Mouse (Mus musculus) retina, postnatal 7 days (tissue): ENCODE measurements around the gene Slamf9.

Source experiments
- DNase-seq: peaks from one replicate; pipeline ENCODE4 v3.0.0-alpha.2; 2012; ENCODE audit warnings: low read depth, low spot score

The Slamf9 gene

GRCm38 (mm10) chr1:172475054-172475741, at the start of gene Slamf9:
Gene Slamf9, plus strand, starts transcription at chr1:172475358.
- no peak for DNase-seq

GRCm38 (mm10) chr1:172426419-172426818, 48.7 kb upstream of the Slamf9 start:
- DNase-seq: no peak

GRCm38 (mm10) chr1:172427841-172428240, 47.3 kb upstream of the Slamf9 start:
- DNase-seq: no peak

GRCm38 (mm10) chr1:172428614-172429013, 46.5 kb upstream of the Slamf9 start:
- DNase-seq: no peak

GRCm38 (mm10) chr1:172430731-172431220, 44.4 kb upstream of the Slamf9 start:
- no peak for DNase-seq

- DNase-seq: no peak
Measured at GRCm38 (mm10) chr1:172431836-172432586, 43.1 kb upstream of the Slamf9 start.

GRCm38 (mm10) chr1:172432587-172432955, 42.6 kb upstream of the Slamf9 start:
- DNase-seq: no peak

- no peak for DNase-seq
Measured at GRCm38 (mm10) chr1:172433012-172433850, 41.9 kb upstream of the Slamf9 start.

- DNase-seq: no peak
Measured at GRCm38 (mm10) chr1:172433851-172434165, 41.4 kb upstream of the Slamf9 start.

- no peak for DNase-seq
Measured at GRCm38 (mm10) chr1:172436785-172437184, 38.4 kb upstream of the Slamf9 start.

- DNase-seq: no peak
Measured at GRCm38 (mm10) chr1:172438621-172439020, 36.5 kb upstream of the Slamf9 start.

GRCm38 (mm10) chr1:172440521-172440920, 34.6 kb upstream of the Slamf9 start:
- no peak for DNase-seq

GRCm38 (mm10) chr1:172441935-172442445, 33.2 kb upstream of the Slamf9 start:
- DNase-seq: no peak

- DNase-seq: no peak
Measured at GRCm38 (mm10) chr1:172450226-172450625, 24.9 kb upstream of the Slamf9 start.

- DNase-seq: no peak
Measured at GRCm38 (mm10) chr1:172450848-172451470, 24.2 kb upstream of the Slamf9 start.

- DNase-seq: no peak
Measured at GRCm38 (mm10) chr1:172452911-172453310, 22.2 kb upstream of the Slamf9 start.

GRCm38 (mm10) chr1:172453810-172454209, 21.3 kb upstream of the Slamf9 start:
- no peak for DNase-seq

- no peak for DNase-seq
Measured at GRCm38 (mm10) chr1:172455416-172455815, 19.7 kb upstream of the Slamf9 start.

- no peak for DNase-seq
Measured at GRCm38 (mm10) chr1:172456001-172456677, 19.0 kb upstream of the Slamf9 start.

- DNase-seq: no peak
Measured at GRCm38 (mm10) chr1:172457196-172457595, 18.0 kb upstream of the Slamf9 start.

GRCm38 (mm10) chr1:172458041-172458440, 17.1 kb upstream of the Slamf9 start:
- DNase-seq: no peak
